Mouse (Mus musculus): Measurements from ENCODE around the gene Edc3.
A peak's percentile ranks its signal among the peaks of the same experiment; 100 is the strongest.

Edc3 gene

GRCm38 (mm10) chr9:57708068-57708719 is at the start of gene Edc3:
Gene Edc3 (plus strand): TSS chr9:57708540.
- peak; percentile 91 for DNase-seq (ENCODE audit: low read depth, low spot score)

- no peak for DNase-seq (ENCODE audit: low read depth, low spot score)
Measured at GRCm38 (mm10) chr9:57658970-57659369, 49.4 kb upstream of the Edc3 start.

DNA sequence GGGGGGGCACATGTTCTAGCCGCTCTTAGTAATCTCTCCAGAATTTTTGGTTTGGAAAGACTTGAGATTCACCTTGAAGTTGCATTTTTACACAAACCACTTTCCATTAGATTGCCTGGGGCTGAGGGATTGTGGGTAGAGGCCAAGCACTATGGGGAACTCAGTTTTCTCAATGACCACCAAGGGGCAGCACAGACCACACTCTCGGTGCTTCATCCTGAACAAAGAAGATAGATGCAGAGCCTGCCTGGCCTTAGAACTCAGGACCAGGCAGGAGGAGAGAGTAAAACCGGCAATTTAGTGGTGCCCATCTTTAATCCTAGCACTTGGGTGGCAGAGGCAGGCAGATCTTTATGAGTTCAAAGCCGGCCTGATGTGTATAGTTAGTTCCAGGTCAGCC is 48.6 kb upstream of the Edc3 start:
- peak; percentile 77 for DNase-seq (ENCODE audit: low read depth, low spot score)

- DNase-seq (ENCODE audit: low read depth, low spot score): no peak
Measured at GRCm38 (mm10) chr9:57660501-57660900, 47.8 kb upstream of the Edc3 start.

- DNase-seq (ENCODE audit: low read depth, low spot score): no peak
Measured at GRCm38 (mm10) chr9:57661552-57661951, 46.8 kb upstream of the Edc3 start.

- no peak for DNase-seq (ENCODE audit: low read depth, low spot score)
Measured at GRCm38 (mm10) chr9:57664616-57665015, 43.7 kb upstream of the Edc3 start.

DNA sequence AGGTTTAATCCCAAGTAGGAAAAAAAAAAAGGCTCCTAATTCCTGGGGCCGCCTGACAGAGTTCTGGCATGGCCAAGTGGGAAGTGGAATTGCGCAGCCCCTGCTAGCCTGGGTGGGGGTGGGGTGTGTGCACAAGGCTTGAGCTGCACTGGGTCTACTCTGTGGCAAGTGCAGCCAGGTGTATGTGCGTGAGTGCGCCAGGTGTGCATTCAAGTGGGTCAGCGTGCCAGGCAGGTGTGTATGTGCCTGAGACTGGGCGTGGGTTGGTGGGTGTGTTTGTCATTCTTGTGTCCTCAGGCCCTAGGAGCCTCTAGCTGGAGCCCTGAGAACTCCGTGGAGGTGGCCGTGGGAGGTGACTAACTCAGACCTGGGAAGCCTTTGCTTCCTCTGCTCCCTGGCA is 41.8 kb upstream of the Edc3 start:
- DNase-seq (ENCODE audit: low read depth, low spot score): no peak

- DNase-seq (ENCODE audit: low read depth, low spot score): peak; percentile 27
Measured at GRCm38 (mm10) chr9:57667136-57667535, 41.2 kb upstream of the Edc3 start.

DNA sequence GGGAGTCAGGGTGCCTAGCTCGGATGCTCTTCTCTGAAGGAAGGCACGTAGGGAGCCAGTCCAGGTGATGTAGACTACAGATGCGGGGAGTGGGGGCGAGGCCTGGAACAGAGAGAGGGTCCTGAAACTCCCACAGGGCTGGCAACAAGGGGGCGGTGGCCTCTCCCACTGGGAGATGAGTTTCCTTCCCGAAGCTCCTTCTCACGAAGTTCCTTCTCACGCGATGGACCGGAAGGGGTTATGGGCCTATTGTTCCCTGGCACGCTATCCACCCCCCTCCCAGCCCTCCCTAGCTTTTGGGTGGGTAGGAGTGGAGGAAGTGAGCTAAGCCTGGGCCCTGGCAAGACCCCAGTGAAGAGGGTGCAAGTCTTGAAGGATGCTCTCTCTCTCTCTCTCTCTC is 40.5 kb upstream of the Edc3 start:
- DNase-seq (ENCODE audit: low read depth, low spot score): no peak

- DNase-seq (ENCODE audit: low read depth, low spot score): no peak
Measured at GRCm38 (mm10) chr9:57668277-57668676, 40.1 kb upstream of the Edc3 start.

DNA sequence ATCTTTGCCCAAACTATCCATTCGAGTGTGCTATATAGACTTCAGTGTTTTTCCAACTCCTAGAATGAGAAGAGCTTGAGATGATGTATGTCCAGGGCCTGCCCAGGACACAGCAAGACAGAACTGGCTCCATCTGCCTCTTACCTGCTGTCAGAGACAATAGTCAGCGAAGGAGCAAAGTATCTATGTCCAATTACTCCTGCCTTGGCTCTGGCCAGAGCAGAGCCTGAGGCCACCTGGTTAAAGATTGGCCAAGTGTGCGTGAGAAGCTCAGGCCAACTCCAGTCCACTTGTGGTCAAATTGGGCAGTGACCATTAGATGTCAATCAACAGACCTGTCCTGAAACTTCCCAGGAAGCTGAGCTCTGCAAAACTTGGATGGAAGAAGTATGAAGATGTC is 38.8 kb upstream of the Edc3 start:
- DNase-seq (ENCODE audit: low read depth, low spot score): no peak

DNA sequence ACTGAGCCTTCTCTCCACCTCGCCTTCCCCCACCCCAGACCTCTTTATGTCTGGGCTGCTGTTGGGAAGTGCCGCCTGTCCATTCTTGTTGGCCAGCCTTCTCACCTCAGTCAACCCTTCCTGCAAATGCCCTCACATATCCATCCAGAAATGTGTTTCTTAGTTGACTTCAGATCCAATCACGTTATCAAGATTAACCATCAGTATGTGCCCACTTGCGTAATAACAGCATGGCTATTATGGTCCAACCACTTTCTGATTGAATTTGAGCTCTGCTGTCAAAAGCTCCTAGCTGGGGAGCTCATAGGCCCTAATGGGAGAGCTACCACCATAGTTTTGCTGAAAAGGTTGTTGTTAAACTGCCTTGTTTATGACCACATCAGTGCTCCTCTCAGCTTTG is 37.3 kb upstream of the Edc3 start:
- no peak for DNase-seq (ENCODE audit: low read depth, low spot score)

GRCm38 (mm10) chr9:57671500-57671899 is 36.8 kb upstream of the Edc3 start:
- no peak for DNase-seq (ENCODE audit: low read depth, low spot score)

DNA sequence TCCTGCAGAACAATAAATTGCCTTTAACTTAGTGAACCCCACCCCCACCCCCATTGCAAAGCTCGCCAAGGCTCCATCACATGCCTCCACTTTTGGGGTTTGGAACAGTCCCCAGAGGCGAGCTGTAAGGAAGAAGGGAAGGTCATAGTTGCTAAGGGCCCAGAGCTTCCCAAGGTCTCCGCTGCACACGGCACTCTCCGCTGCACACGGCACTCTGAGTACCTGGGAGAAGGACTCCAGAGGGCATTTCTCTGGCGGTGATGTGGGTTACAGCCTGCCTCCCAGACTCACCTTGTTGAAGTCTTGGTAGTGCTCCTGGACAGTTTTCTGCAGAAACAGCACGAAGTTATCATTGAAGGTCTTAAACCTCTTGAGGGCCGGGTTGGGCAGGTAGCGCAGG is 26.9 kb upstream of the Edc3 start:
- no peak for DNase-seq (ENCODE audit: low read depth, low spot score)

DNA sequence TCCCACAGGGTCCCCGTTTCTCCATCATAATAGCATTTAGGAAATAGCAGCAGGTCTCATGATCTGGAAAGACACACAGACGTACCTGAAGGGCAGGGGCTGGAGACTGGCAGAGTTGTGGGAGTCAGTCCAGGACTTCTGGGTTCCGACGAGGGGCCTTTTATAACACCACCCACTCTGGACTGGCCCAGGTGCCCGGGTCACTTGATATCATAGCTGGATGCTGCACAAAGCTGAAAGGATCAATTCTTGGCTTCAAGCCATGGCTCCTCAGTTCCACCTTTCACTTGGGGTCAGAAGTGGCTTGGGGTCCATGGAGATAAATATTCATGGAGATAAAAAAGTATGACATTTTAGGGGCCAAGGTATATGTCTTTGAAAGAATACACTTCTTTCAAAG is 24.8 kb upstream of the Edc3 start, which contains the start of gene Cyp1a2:
Gene Cyp1a2 (minus strand): TSS at position 184 of the 400 bp plus-strand sequence.
- no peak for DNase-seq (ENCODE audit: low read depth, low spot score)

DNA sequence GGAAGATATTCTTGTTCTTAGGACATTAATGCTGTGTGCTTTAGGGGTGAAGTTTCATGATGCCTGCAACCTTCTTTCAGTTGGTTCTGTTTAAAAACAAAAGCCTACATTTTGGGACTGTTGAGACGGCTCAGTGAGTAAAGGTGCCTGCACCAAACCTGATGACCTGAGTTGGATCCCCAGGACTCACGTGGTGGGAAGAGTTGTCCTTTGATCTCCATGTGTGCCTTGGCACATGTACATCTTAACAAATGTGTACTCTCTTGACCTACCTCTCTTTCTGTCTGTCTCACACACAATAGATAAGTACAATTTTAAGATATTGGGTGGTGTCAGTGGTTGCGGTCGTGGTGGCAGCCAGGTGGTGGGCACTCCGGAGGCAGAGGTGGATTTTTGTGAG is 22.3 kb upstream of the Edc3 start:
- no peak for DNase-seq (ENCODE audit: low read depth, low spot score)

GRCm38 (mm10) chr9:57687751-57688150 is 20.6 kb upstream of the Edc3 start, which contains the start of gene Cyp1a1:
Gene Cyp1a1 (plus strand): TSS chr9:57687928.
- no peak for DNase-seq (ENCODE audit: low read depth, low spot score)

DNA sequence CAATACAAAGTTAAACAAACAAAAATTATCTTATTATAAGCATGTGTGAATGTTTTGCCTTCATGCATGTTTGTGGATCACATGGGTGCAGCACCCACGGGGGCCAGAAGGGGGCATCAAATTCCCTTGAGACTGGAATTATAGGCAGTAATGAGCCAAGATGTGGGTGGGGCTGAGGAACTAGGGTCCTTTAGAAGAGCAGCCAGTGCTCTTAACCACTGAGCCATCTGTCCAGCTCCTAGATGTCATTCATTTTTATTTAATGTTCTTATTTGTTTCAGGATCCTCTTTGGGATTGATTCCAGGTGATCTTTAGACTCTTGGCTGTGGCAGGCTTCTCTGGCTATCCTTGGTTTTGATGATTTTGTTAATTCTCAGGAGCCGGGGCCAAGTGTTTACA is 20.2 kb upstream of the Edc3 start:
- DNase-seq (ENCODE audit: low read depth, low spot score): no peak

GRCm38 (mm10) chr9:57688606-57689005 is 19.7 kb upstream of the Edc3 start:
- DNase-seq (ENCODE audit: low read depth, low spot score): no peak

GRCm38 (mm10) chr9:57694108-57694507 is 14.2 kb upstream of the Edc3 start:
- no peak for DNase-seq (ENCODE audit: low read depth, low spot score)

DNA sequence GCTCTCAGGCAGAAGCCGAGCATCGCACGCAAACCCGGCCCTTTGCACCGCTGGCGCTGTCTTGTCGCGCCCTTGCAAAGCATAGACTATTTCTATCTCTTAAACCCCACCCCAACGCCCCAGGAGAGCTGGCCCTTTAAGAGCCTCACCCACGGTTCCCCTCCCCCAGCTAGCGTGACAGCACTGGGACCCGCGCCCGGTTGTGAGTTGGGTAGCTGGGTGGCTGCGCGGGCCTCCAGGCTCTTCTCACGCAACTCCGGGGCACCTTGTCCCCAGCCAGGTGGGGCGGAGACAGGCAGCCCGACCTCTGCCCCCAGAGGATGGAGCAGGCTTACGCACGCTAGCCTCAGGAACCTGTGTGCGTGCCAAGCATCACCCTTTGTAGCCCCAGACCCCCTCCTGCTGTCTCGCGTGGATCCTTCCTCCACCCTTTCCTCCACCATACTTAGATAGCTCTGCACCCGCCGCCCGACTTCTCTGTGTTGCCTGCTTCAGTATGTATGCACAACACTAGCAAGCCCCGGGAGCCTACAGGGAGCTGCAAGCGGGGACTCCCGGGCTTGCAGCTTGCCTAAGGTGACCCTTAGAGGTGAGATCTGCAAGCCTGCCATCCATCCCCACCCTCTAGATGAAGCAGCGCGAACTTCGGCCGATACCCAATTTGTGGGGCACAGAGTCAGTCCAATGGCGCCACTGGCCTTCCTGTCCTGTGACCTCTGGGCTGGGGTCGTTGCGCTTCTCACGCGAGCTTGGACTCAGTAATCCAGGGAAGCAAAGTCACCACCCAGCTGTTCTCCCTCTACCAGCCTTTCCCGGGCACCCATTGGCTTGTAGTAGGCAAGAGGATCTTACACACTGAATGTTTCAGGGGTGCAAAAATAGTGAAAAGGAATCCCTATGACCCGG is 11.7 kb upstream of the Edc3 start:
- peak; percentile 14 for DNase-seq (ENCODE audit: low read depth, low spot score)

GRCm38 (mm10) chr9:57697380-57697779 is 11.0 kb upstream of the Edc3 start:
- DNase-seq (ENCODE audit: low read depth, low spot score): no peak
